Mouse (Mus musculus) heart, embryonic 10.5 days (tissue): Measurements from ENCODE around the gene Kif16b. TPM values are rescaled to one million over a fixed set of nuclear protein-coding genes. Genes with fewer than 3 reads are reported as not detected.
A peak's percentile ranks its signal among the peaks of the same experiment; 100 is the strongest.

Experiments used
- DNase-seq: peaks from one replicate; pipeline ENCODE4 v3.0.0-alpha.2; 2017; ENCODE audit warnings: low spot score
- H3K27ac ChIP-seq: fragments of 300-500 bp; sonication (generic); 2 replicates; pipeline ENCODE4 v1.5.1; 2016; ENCODE audit warnings: mild to moderate bottlenecking
- H3K27me3 ChIP-seq: fragments of 300-500 bp; sonication (generic); 2 replicates; pipeline ENCODE4 v1.6.1; 2016; ENCODE audit warnings: mild to moderate bottlenecking; ENCODE audit not compliant: poor library complexity, insufficient read depth, severe bottlenecking
- H3K36me3 ChIP-seq: fragments of 300-500 bp; sonication (generic); 2 replicates; pipeline ENCODE4 v1.6.1; 2016; ENCODE audit warnings: mild to moderate bottlenecking, moderate library complexity
- H3K4me1 ChIP-seq: fragments of 300-500 bp; sonication (generic); 2 replicates; pipeline ENCODE4 v1.6.1; 2016; ENCODE audit warnings: mild to moderate bottlenecking
- H3K4me3 ChIP-seq: fragments of 300-500 bp; sonication (generic); 2 replicates; pipeline ENCODE4 v1.5.1; 2016; ENCODE audit warnings: mild to moderate bottlenecking, moderate library complexity
- H3K9me3 ChIP-seq: fragments of 300-500 bp; sonication (generic); 2 replicates; pipeline ENCODE4 v1.6.1; 2016; ENCODE audit warnings: mild to moderate bottlenecking, moderate library complexity
- WGBS: fragments of 180-500 bp; shearing (Covaris S2); methylation state at CpG from one replicate; pipeline ENCODE4 v1.1.7; 2016; 5-methylcytosine and 5-hydroxymethylcytosine counted together
- polyA plus RNA-seq: library from polyadenylated mRNA; unstranded; fragments of >200 nt; fragmentation: Nextera tagmentation; extraction: Ambion mirVana; gene quantifications from 2 replicates; pipeline ENCODE4 v1.2.1, GENCODE M21; 2016

The Kif16b gene
- polyA plus RNA-seq: 9.6 and 10.9 TPM in 2 replicates

DNA sequence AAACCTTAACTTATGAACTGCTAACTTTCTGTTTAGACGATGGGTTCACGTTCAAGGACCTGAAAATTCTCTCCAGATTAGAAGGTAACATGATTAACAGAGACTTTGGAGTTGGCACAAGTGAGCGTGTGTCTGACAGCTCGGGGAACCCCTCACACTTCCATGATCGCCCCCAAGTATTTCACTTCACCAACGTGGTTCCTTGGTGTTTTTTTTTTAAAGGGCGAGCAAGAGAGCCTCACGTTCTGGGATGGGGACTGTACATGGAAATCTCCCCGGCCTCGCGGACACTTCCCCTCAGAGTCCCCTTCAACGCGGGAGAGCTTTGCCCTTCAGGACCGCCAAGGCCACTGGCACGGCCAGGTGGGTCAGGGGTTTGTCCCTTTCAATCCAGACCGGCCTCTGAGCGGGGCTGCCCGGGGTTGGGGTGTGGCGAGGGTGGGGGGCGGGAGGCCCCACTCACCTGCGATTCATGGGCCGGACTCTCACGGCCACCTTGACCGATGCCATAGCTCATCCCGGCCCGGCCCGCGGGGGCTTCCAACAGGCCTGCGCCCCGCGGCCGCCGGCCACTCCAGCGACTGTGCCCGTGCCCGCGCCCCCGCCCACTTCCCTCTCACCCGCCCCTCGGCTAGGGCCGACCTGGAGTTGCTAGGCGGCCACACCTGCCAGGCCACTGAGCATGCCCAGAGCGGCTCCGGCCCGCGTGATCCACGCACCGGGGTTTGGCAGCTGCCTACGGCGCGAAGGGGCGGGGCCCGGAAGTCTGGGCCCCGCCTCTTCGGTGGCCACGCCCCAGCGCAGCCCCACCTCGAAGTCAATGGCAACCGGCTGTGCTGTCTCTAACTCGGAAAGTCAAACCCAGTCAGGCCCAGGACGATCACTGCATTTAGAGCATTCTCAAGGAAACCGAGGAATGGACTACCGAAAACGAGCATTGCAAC lies at the start of gene Kif16b:
Kif16b (minus strand) TSS at position 670 of the 944 bp plus-strand sequence.
- H3K9me3 ChIP-seq: no peaks in the 10 kb centered on the region
- H3K36me3 ChIP-seq: no peaks in the 10 kb centered on the region
- H3K27ac ChIP-seq: peak within 1 kb of the TSS; percentile 93
- WGBS: 2% methylated on average over 64 of the region's 64 CpGs
- H3K4me1 ChIP-seq: peaks cover 7% of the 10 kb centered on the region
- peak; percentile 97 for DNase-seq
- peak within 1 kb of the TSS; percentile 84 for H3K4me3 ChIP-seq
- H3K27me3 ChIP-seq: no peaks in the 10 kb centered on the region

DNA sequence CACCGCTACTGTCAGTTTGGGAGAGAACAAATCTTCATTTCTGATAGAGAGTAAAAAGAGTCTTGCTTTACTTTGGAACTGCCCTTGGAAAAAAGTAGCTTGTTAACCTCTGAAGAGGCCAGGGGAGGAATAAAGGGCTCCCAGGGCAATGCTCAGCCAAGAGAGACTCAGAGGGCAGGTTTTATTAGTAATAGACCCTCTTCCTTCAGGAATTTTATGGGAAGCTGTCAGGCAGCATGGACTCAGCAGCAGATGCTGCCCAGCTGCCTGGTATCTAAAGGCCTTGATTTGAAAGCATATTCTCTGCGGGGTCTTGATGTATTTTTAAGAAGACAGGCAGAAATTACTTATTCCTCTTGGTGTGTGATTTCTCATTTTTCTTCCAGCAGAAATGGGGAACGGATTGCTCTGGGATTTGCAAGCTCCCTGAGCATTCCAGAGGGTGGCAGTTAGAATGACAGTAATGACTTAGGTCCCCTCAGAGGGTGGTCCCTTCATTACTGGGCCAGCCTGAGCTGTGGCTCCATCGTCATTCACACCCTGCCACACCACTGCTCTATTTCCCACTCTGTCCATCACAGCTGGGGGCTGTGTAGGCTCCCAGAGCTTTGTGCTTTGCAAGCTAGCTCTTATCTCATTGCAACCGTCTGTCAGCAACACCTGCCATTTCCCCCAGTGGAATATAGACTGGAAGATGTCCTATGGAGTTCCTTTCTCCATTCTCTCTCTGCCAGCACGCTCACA lies 39.7 kb upstream of the Kif16b start:
- DNase-seq: no peak

DNA sequence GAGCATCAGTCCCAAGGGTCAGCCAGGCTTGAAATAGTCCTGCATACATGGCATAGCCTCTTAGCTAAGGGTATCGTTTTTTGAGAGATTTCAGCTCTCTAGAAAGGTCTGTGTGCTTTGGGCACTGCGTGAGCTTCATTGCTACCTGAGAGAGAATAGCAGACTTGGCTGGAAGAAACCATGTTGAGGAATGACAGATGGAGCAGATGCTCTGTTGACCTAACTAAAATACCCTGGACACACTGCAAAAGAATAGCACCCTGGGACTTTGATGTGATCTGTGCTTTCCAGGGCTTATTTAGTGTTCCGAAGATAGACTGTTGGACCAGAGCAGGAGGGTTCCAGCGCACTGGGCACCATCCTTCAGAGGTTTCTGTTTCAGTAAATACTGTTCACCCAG lies 29.1 kb upstream of the Kif16b start:
- DNase-seq: no peak
- 79% methylated on average over 4 of the region's 4 CpGs for WGBS

More for the DNA sequence above, 39.7 kb upstream of the Kif16b start:
- Histone ChIP-seq H3K9me3 (no peaks in the 10 kb centered on the region), H3K4me1 (no peaks in the 10 kb centered on the region), H3K27ac (no peak overlapping the region), H3K4me3 (no peak overlapping the region), H3K27me3 (no peaks in the 10 kb centered on the region), H3K36me3 (no peaks in the 10 kb centered on the region)
- 44% methylated on average over 6 of the region's 6 CpGs for WGBS

DNA sequence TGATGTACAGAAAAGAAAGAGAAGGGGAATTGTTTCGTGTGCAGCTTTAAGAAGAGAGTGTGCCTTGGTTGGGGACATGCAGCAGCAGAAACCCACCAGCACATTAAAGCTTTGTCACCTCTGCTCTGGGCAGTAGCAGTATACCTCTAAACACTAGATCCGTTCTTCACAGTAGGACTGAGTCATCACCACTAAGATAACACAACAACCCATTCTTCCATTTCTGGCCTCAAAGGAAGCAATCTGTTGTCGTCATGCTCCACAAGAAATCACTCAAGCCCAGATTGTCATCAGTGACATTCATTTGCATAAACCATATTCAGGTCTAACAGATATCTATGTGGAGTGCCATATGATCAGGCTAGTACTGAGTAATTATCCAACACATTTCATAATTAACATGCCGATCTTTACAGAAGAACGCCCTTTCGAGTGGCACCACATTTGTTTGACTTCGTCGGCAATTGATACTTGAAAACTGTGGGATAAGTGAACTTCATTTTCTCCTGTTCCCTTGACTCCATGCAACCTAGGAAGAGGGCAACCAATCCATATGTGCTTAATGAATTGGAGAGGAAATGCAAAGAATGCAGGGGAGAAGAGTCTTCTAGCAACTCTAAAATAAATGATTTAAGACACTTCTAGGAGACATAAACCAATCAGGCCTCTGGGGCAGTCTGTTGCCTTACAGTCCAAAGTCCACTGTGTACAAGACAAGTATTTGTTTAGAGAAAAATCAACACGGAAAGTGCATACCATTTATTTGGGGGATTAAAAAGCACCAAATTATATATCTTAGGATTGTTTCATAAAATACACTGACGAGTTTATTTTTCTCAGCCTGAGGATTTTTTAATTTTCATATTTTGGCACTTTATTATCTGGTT lies 28.1 kb upstream of the Kif16b start:
- Histone ChIP-seq H3K4me3 (no peak overlapping the region), H3K4me1 (no peaks in the 10 kb centered on the region), H3K9me3 (no peaks in the 10 kb centered on the region), H3K36me3 (no peaks in the 10 kb centered on the region), H3K27ac (no peak overlapping the region), H3K27me3 (no peaks in the 10 kb centered on the region)
- 76% methylated on average over 10 of the region's 10 CpGs for WGBS
- DNase-seq: no peak

More for the DNA sequence above, 29.1 kb upstream of the Kif16b start:
- Histone ChIP-seq H3K27ac (no peak overlapping the region), H3K9me3 (no peaks in the 10 kb centered on the region), H3K27me3 (no peaks in the 10 kb centered on the region), H3K4me3 (no peak overlapping the region), H3K4me1 (no peaks in the 10 kb centered on the region), H3K36me3 (no peaks in the 10 kb centered on the region)

DNA sequence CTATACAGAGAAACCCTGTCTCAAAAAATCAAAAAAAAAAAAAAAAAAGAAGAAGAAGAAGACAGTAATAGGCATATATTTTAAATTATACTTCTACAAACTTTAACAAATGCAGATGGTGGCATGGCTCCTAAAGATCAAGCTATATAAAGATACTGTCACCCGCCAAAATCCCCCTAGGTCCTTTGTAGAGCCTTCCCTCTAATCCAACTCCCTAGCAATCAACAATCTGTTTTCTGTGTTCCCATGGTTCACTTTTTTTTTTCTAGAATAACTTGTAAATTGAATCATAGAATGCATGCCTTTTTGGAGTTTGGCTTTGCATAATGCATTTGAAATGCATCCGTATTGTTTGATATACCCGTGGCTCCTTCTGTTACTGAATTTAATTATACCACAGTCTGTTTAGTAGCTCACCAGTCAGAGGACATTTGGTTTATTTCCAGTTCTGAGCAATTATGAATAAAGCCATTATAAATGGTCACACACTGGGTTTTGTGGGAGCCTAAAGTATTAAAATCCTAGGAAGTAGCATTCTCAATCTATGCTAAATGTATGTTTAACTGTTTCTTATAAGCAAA lies 9.6 kb upstream of the Kif16b start:
- Histone ChIP-seq H3K4me1 (no peaks in the 10 kb centered on the region), H3K27me3 (no peaks in the 10 kb centered on the region), H3K9me3 (no peaks in the 10 kb centered on the region), H3K27ac (no peak overlapping the region), H3K4me3 (no peak overlapping the region), H3K36me3 (no peaks in the 10 kb centered on the region)
- 89% methylated on average over 3 of the region's 3 CpGs for WGBS
- DNase-seq: no peak

DNA sequence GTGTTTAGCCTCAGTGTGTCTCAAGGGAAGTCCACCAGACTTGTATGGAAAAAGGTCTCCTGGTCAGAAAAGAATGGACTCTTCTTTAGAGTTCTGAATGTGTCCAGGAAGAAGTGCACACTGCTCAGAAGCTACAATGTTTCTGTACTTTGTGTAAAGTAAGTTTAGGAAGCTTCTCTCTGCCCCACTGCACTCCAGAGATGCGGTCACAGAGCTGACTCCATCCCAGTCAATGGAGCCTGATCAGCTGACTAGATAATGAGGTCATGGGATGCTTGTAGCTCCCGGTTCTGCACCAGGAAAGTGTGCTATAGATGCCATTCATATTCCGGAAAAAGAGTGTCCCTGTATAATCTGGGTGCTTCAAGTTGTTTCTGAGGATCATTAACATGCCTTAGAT lies 7.9 kb upstream of the Kif16b start:
- WGBS: 71% methylated on average over 3 of the region's 3 CpGs
- no peak for DNase-seq
- Histone ChIP-seq H3K9me3 (no peaks in the 10 kb centered on the region), H3K4me3 (no peak overlapping the region), H3K36me3 (no peaks in the 10 kb centered on the region), H3K27ac (no peak overlapping the region), H3K27me3 (no peaks in the 10 kb centered on the region), H3K4me1 (no peaks in the 10 kb centered on the region)

DNA sequence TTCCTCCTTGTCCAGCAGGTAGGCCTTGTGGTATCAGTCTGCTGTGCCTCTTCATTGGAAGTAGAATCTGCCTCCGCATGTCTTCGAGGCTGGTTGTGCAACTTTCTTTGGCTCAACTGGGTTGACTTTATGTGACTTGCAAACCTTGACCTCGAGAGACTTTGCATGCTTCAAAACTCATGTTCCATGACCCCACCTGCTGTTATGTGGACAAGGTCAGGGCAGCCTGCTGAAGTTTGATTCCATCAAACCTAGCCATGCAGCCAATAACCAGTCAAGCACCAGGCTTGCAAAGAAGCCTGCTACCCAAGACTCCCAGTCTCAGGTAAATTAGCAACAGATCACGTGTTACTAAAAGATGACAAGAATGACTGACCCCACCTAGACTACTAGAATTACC lies 5.7 kb upstream of the Kif16b start:
- DNase-seq: no peak
- 89% methylated on average over 4 of the region's 4 CpGs for WGBS

DNA sequence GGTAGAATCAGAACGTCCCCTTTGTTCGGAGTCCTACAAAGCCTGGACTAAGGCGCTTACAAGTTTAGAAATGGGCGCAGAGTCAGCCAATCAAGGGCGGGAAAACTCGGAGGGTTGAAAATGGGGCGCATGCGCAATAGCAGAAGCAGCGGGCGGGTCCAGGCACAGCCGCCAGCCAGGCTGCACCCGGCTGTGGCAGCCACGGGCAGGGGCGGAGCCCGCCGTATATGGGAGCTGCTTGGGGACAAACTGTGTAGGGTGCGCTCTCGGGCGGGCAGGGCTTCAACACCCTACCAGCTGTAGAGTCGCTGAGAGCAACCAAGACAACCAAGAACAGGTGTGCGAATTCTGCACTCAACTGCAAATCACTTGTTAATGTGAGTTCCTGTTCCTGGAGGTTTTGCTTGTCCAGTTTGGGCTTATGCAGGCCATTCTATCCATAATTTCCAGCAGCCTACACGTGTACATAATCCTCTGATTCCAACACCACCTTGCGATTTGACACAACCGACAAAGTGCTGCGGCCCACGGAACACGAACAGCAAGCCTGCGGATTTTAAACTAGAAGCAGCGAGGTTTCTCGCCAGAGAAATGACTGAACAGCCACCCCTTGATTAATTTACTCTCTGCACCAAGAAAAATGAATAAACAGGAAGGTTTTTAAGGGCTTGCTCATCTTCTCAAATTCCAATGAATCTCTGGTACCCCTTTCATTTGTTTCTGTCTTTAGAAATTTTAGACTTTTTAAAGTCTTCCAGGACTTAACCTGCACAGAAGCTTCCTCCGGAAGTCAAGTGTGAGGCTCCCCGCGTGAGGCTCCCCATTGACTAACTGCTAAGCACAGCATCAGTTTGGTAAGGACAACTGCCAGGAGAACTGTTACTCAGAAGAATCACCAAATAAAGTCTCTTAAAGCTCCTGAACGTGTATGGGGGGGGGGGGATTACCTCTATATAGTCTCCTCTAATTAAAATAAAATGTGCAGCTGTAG lies 1.9 kb upstream of the Kif16b start:
- DNase-seq: peak; percentile 96
- Histone ChIP-seq H3K4me3 (peak overlapping the region; percentile 58), H3K4me1 (peaks cover 7% of the 10 kb centered on the region), H3K27ac (peak overlapping the region; percentile 81), H3K27me3 (no peaks in the 10 kb centered on the region), H3K36me3 (no peaks in the 10 kb centered on the region), H3K9me3 (no peaks in the 10 kb centered on the region)
- WGBS: 6% methylated on average over 34 of the region's 34 CpGs

More for the DNA sequence above, 5.7 kb upstream of the Kif16b start:
- H3K4me1 ChIP-seq: peaks cover 7% of the 10 kb centered on the region; the same call in 1 of the 2 replicates
- no peak overlapping the region for H3K4me3 ChIP-seq
- H3K27ac ChIP-seq: no peak overlapping the region
- no peaks in the 10 kb centered on the region for H3K36me3 ChIP-seq
- H3K27me3 ChIP-seq: no peaks in the 10 kb centered on the region
- no peaks in the 10 kb centered on the region for H3K9me3 ChIP-seq

DNA sequence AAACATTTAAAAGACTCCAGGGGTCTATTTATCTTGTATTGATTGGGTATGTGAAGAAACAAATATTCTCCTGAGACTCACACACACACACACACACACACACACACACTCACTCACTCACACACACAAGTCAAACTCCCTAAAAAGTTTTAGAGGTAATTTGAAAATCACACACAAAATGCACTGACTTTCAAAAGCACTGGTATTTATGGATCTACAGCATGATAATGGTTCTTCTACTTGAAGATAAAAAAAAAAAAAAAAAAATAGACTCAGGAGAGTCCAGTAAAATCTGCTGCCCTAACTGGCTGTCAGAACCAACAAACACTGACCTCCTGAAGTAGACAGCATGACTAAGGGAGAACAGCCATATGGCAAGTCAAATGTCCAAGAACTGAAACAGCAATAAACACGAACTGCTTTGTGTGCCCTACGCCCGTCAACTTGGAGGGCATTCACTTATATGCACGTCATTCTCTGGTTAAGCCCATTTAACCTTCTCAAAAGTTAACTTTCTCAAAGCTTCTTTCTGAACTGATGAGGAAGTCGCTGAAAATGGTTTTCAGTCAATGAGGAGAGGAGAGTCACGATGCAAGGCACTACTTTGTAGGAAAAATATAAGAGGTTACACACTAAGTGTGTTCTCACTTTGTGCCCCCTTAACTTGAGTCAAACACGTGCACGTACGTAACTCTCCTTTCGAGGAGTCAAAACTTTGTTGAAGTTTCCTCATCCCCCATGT lies 1.0 kb downstream of the Kif16b start:
- peaks cover 7% of the 10 kb centered on the region for H3K4me1 ChIP-seq
- peak overlapping the region; percentile 84 for H3K4me3 ChIP-seq
- WGBS: 56% methylated on average over 10 of the region's 10 CpGs
- H3K36me3 ChIP-seq: no peaks in the 10 kb centered on the region
- peak overlapping the region; percentile 93 for H3K27ac ChIP-seq
- no peak for DNase-seq
- H3K27me3 ChIP-seq: no peaks in the 10 kb centered on the region
- H3K9me3 ChIP-seq: no peaks in the 10 kb centered on the region

DNA sequence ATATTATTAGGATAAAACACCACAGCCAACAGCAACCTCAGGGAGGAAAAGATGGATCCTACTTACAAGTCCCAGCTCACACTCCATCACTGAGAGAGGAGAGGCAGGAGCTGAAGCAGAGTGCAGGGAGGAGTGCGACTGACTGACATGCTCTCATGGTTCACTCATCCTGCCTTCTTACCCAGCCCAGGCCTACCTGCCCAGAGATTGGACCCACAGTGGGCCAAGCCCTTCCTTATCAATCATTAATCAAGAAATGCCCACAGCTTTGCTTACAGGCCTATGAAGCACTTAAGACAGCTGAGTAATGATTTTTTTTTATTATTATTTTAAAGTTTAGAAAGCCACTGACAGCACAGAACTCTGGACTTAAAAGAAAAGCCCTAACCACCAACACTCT lies 7.6 kb downstream of the Kif16b start:
- H3K9me3 ChIP-seq: no peaks in the 10 kb centered on the region
- H3K27me3 ChIP-seq: no peaks in the 10 kb centered on the region
- no peaks in the 10 kb centered on the region for H3K36me3 ChIP-seq
- WGBS: 59% methylated on average over 1 of the region's 1 CpGs
- no peak overlapping the region for H3K27ac ChIP-seq
- no peak for DNase-seq
- H3K4me3 ChIP-seq: no peak overlapping the region
- H3K4me1 ChIP-seq: peaks cover 6% of the 10 kb centered on the region

DNA sequence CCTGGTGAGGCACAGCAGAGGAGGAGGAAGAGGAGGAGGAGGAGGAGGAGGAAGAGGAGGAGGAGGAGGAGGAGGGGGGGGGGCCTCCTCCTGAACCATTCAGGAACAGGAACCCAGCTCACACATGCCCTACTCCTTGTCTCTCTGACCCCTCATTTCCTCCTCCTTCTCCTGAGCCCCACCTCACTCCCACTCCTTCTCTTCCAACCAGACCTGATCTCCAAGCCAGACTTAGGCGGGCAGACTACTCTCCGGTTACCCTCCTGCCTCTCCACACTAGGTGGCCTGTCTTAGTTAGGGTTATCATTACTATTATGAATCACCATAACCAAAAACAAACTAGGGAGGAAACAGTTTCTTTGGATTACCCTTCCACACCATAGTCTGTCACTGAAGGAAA lies 10.0 kb downstream of the Kif16b start:
- Histone ChIP-seq H3K4me1 (peaks cover 6% of the 10 kb centered on the region), H3K36me3 (no peaks in the 10 kb centered on the region), H3K27me3 (no peaks in the 10 kb centered on the region), H3K27ac (no peak overlapping the region), H3K4me3 (no peak overlapping the region), H3K9me3 (no peaks in the 10 kb centered on the region)
- DNase-seq: no peak
- 67% methylated on average over 2 of the region's 2 CpGs for WGBS
